Mouse (Mus musculus): ENCODE results near the gene Zic5. TPM values are rescaled to one million over a fixed set of nuclear protein-coding genes. Genes with fewer than 3 reads are reported as not detected.
A peak's percentile ranks its signal among the peaks of the same experiment; 100 is the strongest.

Gene Zic5
- total and polyA plus RNA-seq, 2 experiments from 2014 or later, result 8.8 to 24.8 TPM

DNA sequence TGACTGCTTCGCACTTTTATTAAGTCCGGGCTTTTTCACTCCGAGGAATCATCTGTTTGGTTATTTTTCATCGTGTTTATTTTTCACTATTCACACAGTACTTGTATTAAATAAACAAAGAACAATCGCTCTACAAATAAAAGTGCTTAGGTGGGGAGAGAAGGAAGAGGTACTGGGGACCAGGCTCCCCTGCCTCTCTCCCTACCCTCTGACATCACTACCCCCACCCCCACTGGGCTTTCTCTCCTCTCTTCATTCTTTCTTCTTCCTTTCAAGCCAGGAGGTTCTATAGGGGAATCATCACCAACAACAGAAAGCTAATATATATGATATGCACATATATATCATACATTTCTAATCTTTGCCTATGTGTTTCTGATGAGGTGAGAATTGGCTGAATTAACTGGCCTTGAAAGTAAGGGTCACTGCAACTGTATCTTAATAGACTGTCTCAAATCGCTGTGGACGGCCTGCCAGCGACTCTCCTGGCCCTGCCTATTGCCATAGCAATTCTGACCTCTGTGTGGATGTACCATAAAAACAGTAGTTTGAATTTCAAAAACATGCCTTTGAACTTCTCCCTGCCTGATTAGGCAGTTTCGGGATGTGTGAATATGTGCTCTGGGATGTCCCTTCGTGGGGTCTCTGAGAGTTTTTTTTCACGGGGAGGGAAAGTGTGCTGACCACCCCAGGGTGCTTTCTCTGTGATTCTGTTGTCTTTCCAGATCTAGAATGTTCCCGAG, 11.3 kb downstream of the Zic5 start:
- H3K4me1 ChIP-seq (ENCODE audit: insufficient read depth, low read length), result 0 out of 2 replicates have a peak, but pooled peaks cover 4% of the 10 kb centered on the region
- H3K36me3 ChIP-seq (ENCODE audit: insufficient read depth, low read length), result no peaks in the 10 kb centered on the region
- no peak overlapping the region for H3K9ac ChIP-seq (replicated peaks; ENCODE audit: low read length, poor library complexity, severe bottlenecking)
- TF ChIP-seq CTCF (IDR thresholded peaks at IDR 0.05), result no peak
- no peak overlapping the region for H3K27ac ChIP-seq (ENCODE audit: low read depth, low read length)
- H3K4me2 ChIP-seq (ENCODE audit: low read depth, low read length, poor library complexity, severe bottlenecking), result peak overlapping the region; percentile 39; the same call in 1 of the 2 replicates
- DNase-seq (ENCODE audit: low spot score) (no peak), ATAC-seq (ENCODE audit: low FRiP score) (no peak)
- no peaks in the 10 kb centered on the region for H3K9me3 ChIP-seq (ENCODE audit: low read length)
- no peak overlapping the region for H3K4me3 ChIP-seq (ENCODE audit: low read depth, low read length)
- H3K27me3 ChIP-seq (ENCODE audit: insufficient read depth, low read length), result peaks cover 58% of the 10 kb centered on the region
- WGBS, result 11% methylated on average over 12 of the region's 12 CpGs

GRCm38 (mm10) chr14:122453388-122453995, 12.0 kb downstream of the Zic5 start:
- ATAC-seq (ENCODE audit: low FRiP score), result peak; percentile 59
- Histone ChIP-seq H3K27me3 (ENCODE audit: insufficient read depth, low read length) (peaks cover 58% of the 10 kb centered on the region), H3K9me3 (ENCODE audit: low read length) (no peaks in the 10 kb centered on the region), H3K36me3 (ENCODE audit: insufficient read depth, low read length) (no peaks in the 10 kb centered on the region), H3K27ac (ENCODE audit: low read depth, low read length) (peak overlapping the region; percentile 43; the same call in 1 of the 2 replicates), H3K4me1 (ENCODE audit: insufficient read depth, low read length) (0 out of 2 replicates have a peak, but pooled peaks cover 4% of the 10 kb centered on the region), H3K4me3 (ENCODE audit: low read depth, low read length) (no peak overlapping the region), H3K4me2 (ENCODE audit: low read depth, low read length, poor library complexity, severe bottlenecking) (peak overlapping the region; percentile 39; the same call in 1 of the 2 replicates), H3K9ac (replicated peaks; ENCODE audit: low read length, poor library complexity, severe bottlenecking) (no peak overlapping the region)
- TF ChIP-seq CTCF (IDR thresholded peaks at IDR 0.05), result peak; percentile 49
- DNase-seq (ENCODE audit: low spot score), result peak; percentile 86
- 2% methylated on average over 32 of the region's 32 CpGs for WGBS

DNA sequence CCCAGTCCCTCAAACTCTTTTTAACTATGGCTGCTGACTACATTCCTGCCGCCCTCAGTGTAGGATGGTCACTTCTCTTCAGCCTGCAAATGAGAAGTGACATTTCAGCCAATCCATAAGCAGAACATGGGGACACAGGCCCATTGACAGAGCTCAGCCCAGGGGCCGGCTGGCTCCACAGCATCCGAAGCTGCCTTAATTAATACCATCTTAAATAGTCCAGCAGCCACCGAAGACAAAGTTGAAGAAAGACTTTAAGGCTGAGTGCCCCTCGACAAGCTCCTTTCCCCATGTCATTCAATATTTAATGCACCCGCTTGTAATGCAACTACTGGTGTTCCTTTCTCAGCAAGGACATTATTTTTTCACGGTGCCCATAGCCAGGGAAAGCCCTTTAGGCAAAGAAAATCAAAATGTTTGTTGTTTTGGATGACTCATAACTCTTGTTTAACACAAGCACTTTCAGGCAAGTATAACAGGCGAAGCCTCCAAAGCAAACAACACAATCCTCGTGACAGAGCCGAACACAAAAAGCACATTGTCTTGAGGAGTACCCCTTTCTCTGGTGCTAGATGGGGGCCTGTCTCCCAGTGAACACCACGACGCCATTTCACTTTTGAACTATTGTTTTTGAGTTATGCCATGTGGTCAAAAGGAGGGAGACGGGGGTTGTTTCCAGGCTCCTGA, 12.6 kb downstream of the Zic5 start:
- peaks cover 58% of the 10 kb centered on the region for H3K27me3 ChIP-seq (ENCODE audit: insufficient read depth, low read length)
- H3K9me3 ChIP-seq (ENCODE audit: low read length), result no peaks in the 10 kb centered on the region
- WGBS, result 12% methylated on average over 13 of the region's 13 CpGs
- H3K9ac ChIP-seq (replicated peaks; ENCODE audit: low read length, poor library complexity, severe bottlenecking), result no peak overlapping the region
- H3K4me1 ChIP-seq (ENCODE audit: insufficient read depth, low read length), result 0 out of 2 replicates have a peak, but pooled peaks cover 4% of the 10 kb centered on the region
- H3K36me3 ChIP-seq (ENCODE audit: insufficient read depth, low read length), result no peaks in the 10 kb centered on the region
- ATAC-seq (ENCODE audit: low FRiP score) (peak; percentile 57; the same call in 1 of the 2 replicates), DNase-seq (ENCODE audit: low spot score) (peak; percentile 64)
- H3K4me3 ChIP-seq (ENCODE audit: low read depth, low read length), result no peak overlapping the region
- 0 out of 2 replicates have a peak overlapping the region, but pooled peaks have one; percentile 43 for H3K27ac ChIP-seq (ENCODE audit: low read depth, low read length)
- no peak for TF ChIP-seq CTCF (IDR thresholded peaks at IDR 0.05)
- H3K4me2 ChIP-seq (ENCODE audit: low read depth, low read length, poor library complexity, severe bottlenecking), result no peak overlapping the region

GRCm38 (mm10) chr14:122451551-122452145, 13.8 kb downstream of the Zic5 start:
- Histone ChIP-seq H3K9ac (replicated peaks; ENCODE audit: low read length, poor library complexity, severe bottlenecking) (no peak overlapping the region), H3K4me1 (ENCODE audit: insufficient read depth, low read length) (0 out of 2 replicates have a peak, but pooled peaks cover 4% of the 10 kb centered on the region), H3K27me3 (ENCODE audit: insufficient read depth, low read length) (peaks cover 58% of the 10 kb centered on the region), H3K9me3 (ENCODE audit: low read length) (no peaks in the 10 kb centered on the region), H3K4me3 (ENCODE audit: low read depth, low read length) (no peak overlapping the region), H3K36me3 (ENCODE audit: insufficient read depth, low read length) (no peaks in the 10 kb centered on the region), H3K4me2 (ENCODE audit: low read depth, low read length, poor library complexity, severe bottlenecking) (no peak overlapping the region), H3K27ac (ENCODE audit: low read depth, low read length) (no peak overlapping the region)
- WGBS, result 64% methylated on average over 5 of the region's 5 CpGs
- DNase-seq (ENCODE audit: low spot score), result no peak
- TF ChIP-seq CTCF (IDR thresholded peaks at IDR 0.05), result no peak
- ATAC-seq (ENCODE audit: low FRiP score), result no peak

GRCm38 (mm10) chr14:122450496-122451382, 14.7 kb downstream of the Zic5 start, which contains the start of gene Gm5089:
Gene Gm5089, minus strand, starts transcription at chr14:122451115.
- no peak for ATAC-seq (ENCODE audit: low FRiP score)
- under 1% methylated on average over 56 of the region's 59 CpGs for WGBS
- no peak for TF ChIP-seq CTCF (IDR thresholded peaks at IDR 0.05)

More at GRCm38 (mm10) chr14:122450496-122451382, 14.7 kb downstream of the Zic5 start, which contains the start of gene Gm5089:
- H3K4me2 ChIP-seq (ENCODE audit: low read depth, low read length, poor library complexity, severe bottlenecking), result peak within 1 kb of the TSS; percentile 54
- peaks cover 55% of the 10 kb centered on the region for H3K27me3 ChIP-seq (ENCODE audit: insufficient read depth, low read length)
- DNase-seq (ENCODE audit: low spot score), result peak; percentile 71
- peak within 1 kb of the TSS; percentile 46 for H3K9ac ChIP-seq (replicated peaks; ENCODE audit: low read length, poor library complexity, severe bottlenecking)
- no peaks in the 10 kb centered on the region for H3K36me3 ChIP-seq (ENCODE audit: insufficient read depth, low read length)
- H3K27ac ChIP-seq (ENCODE audit: low read depth, low read length), result 0 out of 2 replicates have a peak within 1 kb of the TSS, but pooled peaks have one; percentile 34
- H3K4me1 ChIP-seq (ENCODE audit: insufficient read depth, low read length), result 0 out of 2 replicates have a peak, but pooled peaks cover 4% of the 10 kb centered on the region
- H3K4me3 ChIP-seq (ENCODE audit: low read depth, low read length), result peak within 1 kb of the TSS; percentile 34
- H3K9me3 ChIP-seq (ENCODE audit: low read length), result no peaks in the 10 kb centered on the region

All from midbrain, postnatal 0 days (tissue).